Mouse (Mus musculus) myocyte (in vitro differentiated cells): ENCODE data around the gene Acod1.

Experiments
- POLR2A ChIP-seq: IDR thresholded peaks from one replicate; pipeline ENCODE4 v1.6.1; 2011; ENCODE audit warnings: low read depth, mild to moderate bottlenecking, control low read depth, moderate library complexity; ENCODE audit not compliant: insufficient read length
- USF1 ChIP-seq: IDR thresholded peaks from one replicate; pipeline ENCODE4 v1.6.1; 2011; ENCODE audit warnings: low read depth, mild to moderate bottlenecking, control low read depth, moderate library complexity

- TF ChIP-seq POLR2A (no peak), USF1 (no peak)
Observed at GRCm38 (mm10) chr14:103037016-103037415, 9.8 kb upstream of the Acod1 start.
